13 mouse cellular contexts compared by ENCODE assay signal in the genomic region with DNA sequence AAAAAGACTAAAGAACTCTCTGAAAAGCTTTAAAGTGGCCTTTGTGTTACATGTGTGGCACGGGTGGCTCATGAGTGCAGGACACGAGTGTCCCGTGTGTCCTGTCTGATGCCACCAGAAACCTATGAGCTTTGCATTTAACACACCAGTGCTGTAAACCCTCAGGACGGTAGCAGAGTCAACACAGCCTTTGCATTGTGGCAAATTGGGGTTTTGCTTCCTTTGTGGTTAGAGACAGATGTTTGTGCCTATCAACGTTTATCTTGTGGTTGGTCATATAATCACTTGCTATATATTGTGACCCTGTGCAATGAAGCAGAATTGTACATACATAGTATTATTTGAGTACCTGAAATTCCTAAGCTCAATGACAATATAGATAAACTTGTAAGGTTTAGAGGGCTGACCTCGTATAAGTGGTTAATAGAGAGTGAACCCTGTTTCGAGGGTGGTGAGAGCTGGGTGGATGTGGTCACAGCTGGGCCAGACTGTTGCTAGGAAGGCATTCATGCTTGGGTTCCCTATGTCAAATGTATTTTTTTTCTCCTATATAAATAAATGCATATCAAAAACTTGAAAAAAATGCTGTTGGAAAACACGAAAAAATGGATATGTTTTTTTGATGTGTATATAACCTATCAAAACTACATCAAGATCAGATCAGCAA. TPM values are rescaled to one million over a fixed set of nuclear protein-coding genes. Genes with fewer than 3 reads are reported as not detected.
"Had no signal": no experiment of that assay in that cellular context is flagged by ENCODE, and none has a peak within 500 bp of the region (broad histone marks: within the 10 kb centered on the region; RNA-seq: fewer than 3 reads in every experiment).

No protein-coding gene starts in this region.

RNA-seq across cellular contexts. Expression of a gene that starts 4.6 kb away (rescaled TPM):
- total RNA-seq: left cerebral cortex, adult 2 months; midbrain, postnatal 0 days had no signal
- polyA plus RNA-seq: kidney, embryonic 15.5 days; limb, embryonic 11.5 days; limb, embryonic 14.5 days; liver, embryonic 13.5 days; lung, embryonic 14.5 days; midbrain, embryonic 11.5 days; midbrain, embryonic 14.5 days; midbrain, postnatal 0 days; neural tube, embryonic 11.5 days; neural tube, embryonic 14.5 days; stomach, embryonic 15.5 days had no signal

RNA-seq across cellular contexts. Expression of a gene that starts 29.5 kb away (rescaled TPM):
- total RNA-seq: layer of hippocampus, postnatal 10 days; midbrain, postnatal 0 days had no signal
- polyA plus RNA-seq: limb, embryonic 11.5 days; midbrain, postnatal 0 days; neural tube, embryonic 11.5 days had no signal

RNA-seq across cellular contexts. Expression of a gene that starts 47.4 kb away (rescaled TPM):
- total RNA-seq: midbrain, postnatal 0 days had no signal
- polyA plus RNA-seq: midbrain, embryonic 11.5 days; midbrain, embryonic 14.5 days had no signal
